Mouse (Mus musculus): ENCODE data around the gene Lgr5.

- no peak for TF ChIP-seq POLR2A (IDR thresholded peaks at IDR 0.05; ENCODE audit: borderline replicate concordance, low read depth, low read length)
- TF ChIP-seq CTCF (IDR thresholded peaks at IDR 0.05; ENCODE audit: low read depth, low read length), result no peak
Measured at GRCm38 (mm10) chr10:115484660-115485059, 102.9 kb downstream of the Lgr5 start.

Measured in bone marrow macrophage, adult 2 months (primary cell).